Mouse (Mus musculus): ENCODE data around the gene Rab40c.

DNA sequence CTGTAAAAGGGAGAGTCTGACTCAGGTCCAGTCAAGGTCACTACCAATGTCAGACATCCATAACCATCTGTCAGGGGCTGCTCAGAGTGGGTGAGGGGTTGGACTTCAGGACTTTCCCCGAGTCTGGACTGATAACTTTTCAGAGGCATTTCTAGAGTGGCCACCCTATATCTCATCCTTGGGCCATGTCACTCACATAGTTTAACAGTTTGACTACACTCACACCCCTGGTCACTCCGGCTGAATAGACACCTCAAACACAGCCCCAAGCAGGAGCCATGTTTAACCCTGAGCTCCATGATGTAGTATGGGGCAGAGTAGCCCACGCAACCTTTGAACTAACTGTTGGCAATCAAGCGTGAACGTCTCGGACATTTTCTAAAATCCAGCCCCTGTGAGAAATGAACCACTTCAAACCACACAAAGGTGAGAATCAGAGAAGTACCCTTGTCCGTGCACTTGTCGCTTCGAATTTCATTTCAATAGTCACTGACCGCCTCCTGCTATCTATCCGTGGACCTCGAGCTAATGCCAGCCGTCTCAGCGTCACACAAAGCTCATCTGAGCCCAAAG, 45.3 kb downstream of the Rab40c start:
- TF ChIP-seq CTCF (IDR thresholded peaks at IDR 0.05; ENCODE audit: low read depth) (no peak), EP300 (optimal IDR thresholded peaks at IDR 0.05) (no peak)

Measured in stomach, postnatal 0 days (tissue).